Mouse (Mus musculus) urinary bladder, adult 2 months (tissue): Measurements from ENCODE around the gene G6pc. TPM values are rescaled to one million over a fixed set of nuclear protein-coding genes. Genes with fewer than 3 reads are reported as not detected.
"Not testable (repeated sequence)": the region's sequence is repeated elsewhere in the genome, so short reads cannot be mapped to it uniquely, and the experiment has no call there.

Source experiments
- DNase-seq: peaks from one replicate; pipeline ENCODE4 v3.0.0; 2022; ENCODE audit warnings: low spot score
- polyA plus RNA-seq: library from polyadenylated mRNA; depleted of rRNA; stranded (reverse); fragments of >200 nt; gene quantifications from 2 replicates; pipeline ENCODE4 v1.2.3, GENCODE M21; 2012; rRNA removed

The G6pc gene
- polyA plus RNA-seq: not detected in 2 replicates

DNA sequence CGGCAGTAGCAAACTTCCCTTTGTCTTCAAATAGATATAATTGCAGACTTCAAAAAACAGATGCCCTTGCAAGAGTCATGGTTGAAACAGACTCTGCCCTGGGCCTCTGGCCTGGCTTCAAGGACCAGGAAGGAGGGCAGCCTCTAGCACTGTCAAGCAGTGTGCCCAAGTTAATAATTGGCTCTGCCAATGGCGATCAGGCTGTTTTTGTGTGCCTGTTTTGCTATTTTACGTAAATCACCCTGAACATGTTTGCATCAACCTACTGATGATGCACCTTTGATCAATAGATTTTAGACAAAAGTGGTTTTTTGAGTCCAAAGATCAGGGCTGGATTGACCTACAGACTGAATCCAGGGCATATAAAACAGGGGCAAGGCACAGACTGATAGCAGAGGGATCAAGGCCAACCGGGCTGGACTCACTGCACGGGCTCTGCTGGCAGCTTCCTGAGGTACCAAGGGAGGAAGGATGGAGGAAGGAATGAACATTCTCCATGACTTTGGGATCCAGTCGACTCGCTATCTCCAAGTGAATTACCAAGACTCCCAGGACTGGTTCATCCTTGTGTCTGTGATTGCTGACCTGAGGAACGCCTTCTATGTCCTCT, at the start of gene G6pc:
G6pc (plus strand) TSS at position 236 of the 610 bp plus-strand sequence.
- DNase-seq: no peak

DNA sequence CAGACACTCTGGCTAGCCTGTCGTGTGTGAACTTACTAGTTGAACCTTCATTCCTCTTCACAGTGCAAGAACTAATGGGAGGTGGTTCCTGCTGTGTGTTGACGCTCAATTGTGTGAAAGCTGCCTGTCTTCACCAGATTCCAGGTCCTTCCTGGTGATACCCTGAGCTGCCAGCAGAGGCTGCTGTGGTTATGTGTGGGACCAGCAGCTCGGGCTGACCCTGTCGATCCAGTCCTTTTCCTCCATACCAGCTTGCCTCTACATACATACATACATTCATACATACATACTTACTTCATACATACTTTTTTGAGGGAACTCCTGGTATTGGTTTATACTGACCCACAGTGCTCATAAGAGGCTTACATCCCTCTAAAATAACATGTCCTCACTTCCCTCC, 43.8 kb upstream of the G6pc start:
- no peak for DNase-seq

- DNase-seq: no peak
Measured at GRCm38 (mm10) chr11:101324763-101325162, 42.6 kb upstream of the G6pc start, which contains the start of gene Aoc2. Gene Aoc2, plus strand, starts transcription at chr11:101325063.

- DNase-seq: not testable (repeated sequence)
Measured at GRCm38 (mm10) chr11:101325201-101325600, 42.2 kb upstream of the G6pc start.

GRCm38 (mm10) chr11:101326147-101326546, 41.2 kb upstream of the G6pc start:
- no peak for DNase-seq

DNA sequence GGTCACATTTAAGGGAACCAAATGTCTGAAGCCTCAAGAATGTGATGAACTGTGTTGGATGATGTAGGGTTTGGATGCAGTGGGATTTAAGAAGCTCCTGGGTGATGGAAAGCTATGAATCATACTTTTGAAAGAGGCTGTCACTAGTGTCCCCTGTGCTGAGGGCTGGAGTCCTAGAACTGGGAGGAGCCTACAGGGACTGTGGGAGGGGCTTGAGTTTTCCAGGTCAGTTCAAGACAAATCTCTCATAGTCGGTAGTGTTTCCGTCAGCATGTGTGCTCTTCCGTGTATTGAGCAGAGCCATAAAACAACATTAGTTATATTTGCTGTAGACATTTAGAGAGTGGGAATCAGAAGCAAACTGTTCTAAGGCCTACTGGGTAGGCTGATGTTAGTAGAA, 40.0 kb upstream of the G6pc start:
- no peak for DNase-seq

DNA sequence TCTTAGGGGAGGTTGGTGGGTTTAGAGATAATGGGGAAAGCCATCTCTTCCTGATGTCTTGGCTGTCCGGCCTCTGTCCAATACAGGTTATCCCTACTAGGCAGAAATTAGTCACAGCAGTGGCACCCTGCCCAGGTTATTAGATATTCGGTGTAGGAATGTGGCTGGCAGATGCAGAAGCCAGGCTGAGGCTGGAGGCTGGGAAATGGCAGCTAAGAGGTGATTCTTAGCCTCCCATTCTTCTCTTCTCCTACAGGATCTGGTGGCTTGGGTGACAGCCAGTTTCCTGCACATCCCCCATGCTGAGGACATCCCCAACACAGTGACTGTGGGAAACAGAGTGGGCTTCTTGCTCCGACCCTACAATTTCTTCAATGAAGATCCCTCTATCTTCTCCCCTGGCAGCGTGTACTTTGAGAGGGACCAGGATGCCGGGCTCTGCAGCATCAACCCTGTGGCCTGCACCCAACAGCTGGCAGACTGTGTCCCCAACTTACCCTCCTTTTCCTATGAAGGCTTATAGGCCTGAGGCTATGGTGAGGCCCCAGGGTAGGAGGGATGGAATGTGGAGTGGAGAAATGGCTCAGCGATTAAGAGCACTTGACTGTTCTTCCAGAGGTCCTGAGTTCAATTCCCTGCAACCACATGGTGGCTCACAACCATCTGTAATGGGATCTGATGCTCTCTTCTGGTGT, 38.3 kb upstream of the G6pc start:
- DNase-seq: no peak

- DNase-seq: no peak
Measured at GRCm38 (mm10) chr11:101330371-101330924, 36.9 kb upstream of the G6pc start, which contains the start of gene Aoc3. Gene Aoc3, plus strand, starts transcription at chr11:101330605.

- not testable (repeated sequence) for DNase-seq
Measured at GRCm38 (mm10) chr11:101330961-101331360, 36.4 kb upstream of the G6pc start.

DNA sequence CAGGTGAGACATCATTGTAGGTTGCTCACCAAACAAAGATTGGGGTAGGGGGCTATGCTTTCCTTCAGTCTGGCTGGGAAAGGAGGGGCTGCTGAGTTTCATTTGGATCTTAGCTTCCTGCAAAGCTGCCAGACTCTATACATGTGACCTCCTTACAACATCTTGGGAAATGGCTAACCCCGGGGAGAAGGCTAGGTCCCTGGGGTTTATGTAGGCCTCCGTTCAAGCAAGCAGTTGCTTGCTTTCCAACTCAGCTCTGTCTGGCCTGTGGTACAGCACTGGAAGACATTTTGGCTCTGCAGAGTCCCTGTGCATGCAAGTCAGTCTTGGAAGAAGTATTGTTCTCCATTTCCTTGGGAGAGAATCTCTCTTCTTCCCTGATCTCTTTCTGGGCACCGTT, 34.8 kb upstream of the G6pc start:
- DNase-seq: no peak

DNA sequence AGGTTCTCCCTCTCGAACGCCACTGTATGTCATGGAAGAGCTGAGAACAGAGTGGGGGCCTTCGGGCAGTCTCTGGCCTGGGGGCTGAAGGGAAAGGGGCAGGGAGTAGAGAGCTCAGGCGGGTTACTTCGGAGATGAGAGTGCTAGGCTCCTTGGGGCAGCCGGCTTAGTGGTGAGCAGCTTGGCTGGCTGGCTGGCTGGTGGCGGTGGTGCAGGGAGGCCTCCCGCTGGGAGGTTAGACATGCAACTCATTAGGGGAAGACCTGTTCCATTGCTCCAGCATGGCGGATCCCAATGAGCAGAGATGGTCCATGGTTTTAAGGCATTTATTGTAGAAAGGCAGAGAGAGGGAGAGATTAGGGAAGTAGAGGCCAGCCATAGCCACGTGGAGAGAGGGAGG, 33.3 kb upstream of the G6pc start:
- DNase-seq: no peak

DNA sequence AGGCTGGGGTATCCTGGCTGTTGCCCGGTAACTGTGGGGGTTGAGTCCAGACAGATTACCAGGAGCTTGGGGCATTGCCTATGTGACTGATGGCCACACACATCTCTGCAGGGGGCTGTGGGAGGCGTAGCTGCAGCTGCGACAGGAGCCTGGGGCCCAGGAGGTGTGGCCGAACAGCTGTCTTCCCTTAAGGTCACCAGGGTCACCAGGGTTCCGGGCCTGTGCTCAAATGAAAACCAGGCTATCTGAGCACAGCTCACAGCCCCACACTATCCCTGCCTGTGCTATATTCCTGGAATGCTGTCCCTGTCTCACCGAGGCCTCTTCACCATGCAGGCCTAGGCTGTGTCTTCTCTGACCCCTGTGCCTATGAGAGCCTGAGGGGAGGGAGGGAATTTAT, 32.8 kb upstream of the G6pc start:
- DNase-seq: no peak

DNA sequence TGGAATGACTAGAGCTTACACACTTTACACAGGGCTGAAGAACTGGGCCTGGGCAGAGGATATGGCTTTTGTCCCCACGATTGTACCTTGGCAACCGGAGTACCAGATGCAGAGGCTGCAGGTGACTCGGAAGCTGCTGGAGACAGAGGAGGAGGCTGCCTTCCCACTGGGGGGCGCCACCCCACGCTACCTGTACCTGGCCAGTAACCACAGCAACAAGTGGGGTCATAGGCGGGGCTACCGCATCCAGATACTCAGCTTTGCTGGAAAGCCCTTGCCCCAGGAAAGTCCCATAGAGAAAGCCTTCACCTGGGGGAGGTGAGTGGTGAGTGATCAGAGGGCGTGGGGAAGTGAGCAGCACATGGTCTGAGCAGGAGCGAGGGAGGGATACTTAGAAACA, 31.7 kb upstream of the G6pc start:
- DNase-seq: no peak

DNA sequence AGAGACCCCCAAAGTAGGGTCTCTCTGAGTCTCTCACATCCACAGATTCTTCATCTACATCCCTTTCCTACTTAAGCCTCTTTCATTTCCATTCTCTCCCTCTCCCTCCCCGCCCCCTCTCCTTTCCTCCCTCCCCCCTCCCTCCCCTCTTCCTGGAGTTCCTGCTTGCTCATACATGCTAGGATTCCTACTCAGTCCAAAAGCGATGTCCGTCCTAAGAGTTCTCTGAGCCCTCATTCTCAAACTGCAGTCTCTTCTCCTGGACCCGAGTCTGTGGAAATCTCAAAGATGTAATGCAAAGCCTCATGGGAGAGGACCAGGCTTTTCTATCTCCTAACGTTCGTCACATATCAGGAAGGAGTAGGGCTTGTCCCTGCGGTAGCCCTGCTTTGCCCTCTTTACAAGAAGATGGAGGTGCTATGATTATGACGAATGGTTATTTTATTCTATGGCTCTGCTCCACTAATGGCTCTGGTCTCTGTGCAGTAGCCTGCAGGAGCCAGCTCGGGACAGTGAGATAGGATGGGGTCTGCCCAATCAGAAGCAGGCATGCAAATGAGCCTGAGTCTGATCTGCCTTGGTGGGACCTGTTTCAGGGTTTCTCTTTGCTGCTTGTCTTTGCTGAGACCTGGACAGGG, 29.1 kb upstream of the G6pc start:
- DNase-seq: no peak

DNA sequence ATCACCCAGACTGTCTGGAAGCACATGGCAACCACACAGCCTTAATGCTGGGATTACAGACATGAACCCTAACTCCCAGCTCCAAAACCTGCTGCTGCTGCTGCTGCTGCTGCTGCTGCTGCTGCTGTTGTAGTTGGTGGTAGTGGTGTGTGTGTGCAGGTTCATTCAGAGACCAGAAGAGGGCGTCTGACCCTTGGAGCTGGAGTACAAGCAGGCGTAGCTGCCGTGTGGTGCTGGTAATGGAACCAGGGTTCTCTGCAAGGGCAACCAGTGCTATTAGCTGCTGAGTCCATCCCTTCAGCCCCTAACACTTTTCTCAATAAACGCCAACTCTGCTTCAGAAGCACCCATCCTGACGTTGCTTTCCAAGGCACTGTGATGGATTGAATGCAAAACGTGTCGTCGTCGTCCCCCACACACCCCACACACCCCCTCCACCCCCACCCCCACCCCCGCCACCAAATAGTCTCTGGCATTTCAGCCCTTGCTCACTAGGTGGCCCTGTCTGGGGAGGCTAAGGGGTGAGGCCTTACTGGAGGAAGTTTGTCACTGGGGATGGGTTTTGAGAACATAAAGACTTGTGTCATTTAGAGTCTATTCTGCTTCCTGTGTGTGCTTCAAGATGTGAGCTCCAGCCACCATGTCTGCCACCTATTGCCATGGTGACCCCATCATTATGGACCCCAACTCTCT, 20.1 kb upstream of the G6pc start:
- no peak for DNase-seq

DNA sequence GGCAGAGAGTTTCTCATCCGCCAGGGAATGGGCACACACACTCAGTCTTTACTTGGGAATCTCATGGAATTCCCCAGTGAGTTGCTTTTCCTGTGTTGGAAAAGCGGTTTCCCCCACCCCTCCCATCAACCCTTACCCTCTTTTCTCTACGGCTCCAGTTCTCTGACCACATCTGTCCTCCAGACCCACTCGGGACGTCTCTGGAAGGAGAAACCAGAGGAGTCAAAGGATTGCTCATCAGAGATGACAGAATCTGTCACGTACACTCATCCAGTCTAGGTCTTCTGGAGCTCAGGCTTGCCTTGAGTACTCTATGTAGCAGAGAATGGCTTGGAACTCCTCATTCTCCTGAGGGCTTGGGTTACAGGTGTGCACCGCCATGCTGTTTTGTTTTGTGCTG, 18.6 kb upstream of the G6pc start:
- no peak for DNase-seq

GRCm38 (mm10) chr11:101349216-101349615, 18.1 kb upstream of the G6pc start:
- no peak for DNase-seq

DNA sequence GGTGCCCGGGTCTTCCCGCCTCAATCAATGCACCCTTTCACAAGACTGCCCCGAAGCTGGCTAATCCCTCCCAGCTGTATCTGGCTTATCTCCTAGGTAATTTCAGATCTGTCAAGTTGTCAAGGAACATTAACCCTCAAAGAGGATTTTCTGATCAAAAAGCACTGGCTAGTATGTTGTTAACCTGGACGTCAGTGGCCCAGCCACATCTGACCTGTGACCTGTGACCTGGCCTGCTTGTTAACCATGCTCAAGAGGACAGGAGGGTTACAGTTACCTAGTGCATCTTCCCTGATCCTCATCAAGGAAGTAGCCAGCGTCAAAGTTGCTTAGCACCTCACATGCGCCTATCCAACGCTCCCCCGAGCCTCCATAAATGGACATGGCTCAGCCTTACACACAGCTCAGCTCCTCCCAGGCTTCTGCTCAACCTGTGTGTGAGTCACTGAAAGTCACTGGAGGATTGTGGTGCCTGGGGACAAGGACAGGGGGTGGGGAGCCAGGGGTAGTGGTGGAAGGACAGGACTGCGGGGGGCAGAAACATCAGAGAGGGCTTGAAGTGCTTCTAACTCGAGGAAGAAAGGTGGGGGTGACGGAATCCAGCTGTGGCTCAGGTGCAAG, 16.2 kb upstream of the G6pc start:
- DNase-seq: no peak

DNA sequence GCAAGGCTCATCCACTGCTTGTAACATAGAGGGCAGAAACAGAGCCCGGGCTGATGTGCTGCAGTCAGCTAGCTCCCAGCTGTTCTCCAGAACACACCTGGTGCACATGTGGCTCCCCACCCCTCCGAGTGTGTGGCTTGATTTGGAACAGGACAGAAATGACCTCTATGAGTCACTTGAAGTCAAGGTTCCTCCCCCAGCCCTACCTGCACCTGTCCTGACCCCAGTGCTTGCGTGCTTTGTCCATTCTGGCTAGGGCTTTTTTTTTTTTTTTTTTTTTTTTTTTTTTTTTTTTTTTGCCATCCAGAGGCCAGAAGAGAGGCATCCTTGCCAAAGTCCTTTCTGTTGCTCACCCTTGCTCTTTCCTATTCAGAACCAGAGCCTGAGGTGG, 15.6 kb upstream of the G6pc start:
- no peak for DNase-seq

DNA sequence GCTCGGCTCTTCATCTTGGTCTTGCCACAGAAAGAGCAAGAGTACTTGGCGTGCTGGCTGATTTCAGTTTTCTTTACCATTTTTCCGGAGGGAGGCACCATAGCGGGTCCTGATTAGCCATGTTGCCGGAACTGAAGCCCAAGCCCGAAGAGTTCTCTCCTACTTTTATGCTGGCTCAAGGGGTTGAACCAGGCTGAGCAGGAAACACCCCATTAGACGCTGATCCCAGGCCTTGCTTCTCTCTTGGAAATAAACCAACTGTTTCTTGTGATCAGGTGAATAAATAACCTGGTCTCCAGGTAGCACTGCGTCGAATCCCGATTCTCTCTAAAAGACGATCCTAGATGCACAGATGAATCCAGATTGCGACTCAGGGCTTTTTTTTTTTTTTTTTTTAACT, 13.9 kb upstream of the G6pc start:
- DNase-seq: no peak

DNA sequence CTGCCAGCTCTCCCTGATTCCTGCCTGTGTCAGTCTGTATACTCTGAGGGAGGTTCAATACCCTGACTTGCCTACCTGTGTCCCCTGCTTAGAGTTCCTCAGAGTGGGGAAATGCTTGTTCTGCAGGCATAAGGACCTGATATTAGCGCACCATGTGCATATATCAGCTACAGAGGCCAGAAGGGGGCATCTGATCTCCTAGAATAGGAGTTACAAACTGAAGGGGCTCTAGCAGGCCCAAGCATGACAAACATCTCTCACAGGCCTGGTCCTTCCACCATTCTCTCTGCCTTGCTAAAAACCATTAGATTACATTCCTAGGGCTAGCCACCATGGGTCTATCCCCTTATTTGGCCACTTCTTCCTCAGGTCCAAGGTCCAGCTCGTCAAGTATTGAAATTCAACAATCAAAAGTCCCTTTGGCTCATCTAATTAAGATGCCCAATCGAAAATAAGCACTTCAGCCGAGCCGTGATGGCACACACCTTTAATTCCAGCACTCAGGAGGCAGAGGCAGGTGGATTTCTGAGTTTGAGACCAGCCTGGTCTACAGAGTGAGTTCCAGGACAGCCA, 12.8 kb upstream of the G6pc start:
- no peak for DNase-seq
